Mouse (Mus musculus) bone marrow macrophage, adult 2 months (primary cell): ENCODE measurements around the gene Zfp787.

Source experiments
- CTCF ChIP-seq: IDR thresholded peaks from 2 replicates; pipeline ENCODE4 v1.5.1; 2012; ENCODE audit warnings: low read depth, mild to moderate bottlenecking, low read length, moderate library complexity
- POLR2A ChIP-seq: IDR thresholded peaks from 2 replicates; pipeline ENCODE4 v1.6.1; 2012; ENCODE audit warnings: mild to moderate bottlenecking, low read depth, low read length, borderline replicate concordance

DNA sequence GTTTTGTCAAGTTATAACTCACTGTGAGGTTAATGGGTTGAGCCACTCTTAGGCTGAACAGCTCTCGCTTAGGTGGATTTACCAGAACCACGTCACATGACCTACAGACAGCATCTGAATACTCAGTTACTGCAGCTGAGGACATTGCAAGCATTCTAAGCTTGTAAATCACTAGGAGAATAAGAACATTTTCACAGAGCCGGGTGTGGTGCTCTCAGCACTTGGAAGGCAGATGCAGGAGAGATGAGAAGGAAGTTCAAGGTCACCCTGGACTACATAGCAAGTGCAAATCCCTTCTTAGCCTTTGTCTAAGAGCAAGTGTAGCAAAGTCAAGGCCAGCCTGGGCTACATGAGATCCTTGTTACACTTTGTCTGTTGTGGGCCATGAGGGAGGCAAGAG is 48.4 kb upstream of the Zfp787 start:
- TF ChIP-seq POLR2A (no peak), CTCF (no peak)
